7 mouse cellular contexts compared by ENCODE assay signal in the genomic region with DNA sequence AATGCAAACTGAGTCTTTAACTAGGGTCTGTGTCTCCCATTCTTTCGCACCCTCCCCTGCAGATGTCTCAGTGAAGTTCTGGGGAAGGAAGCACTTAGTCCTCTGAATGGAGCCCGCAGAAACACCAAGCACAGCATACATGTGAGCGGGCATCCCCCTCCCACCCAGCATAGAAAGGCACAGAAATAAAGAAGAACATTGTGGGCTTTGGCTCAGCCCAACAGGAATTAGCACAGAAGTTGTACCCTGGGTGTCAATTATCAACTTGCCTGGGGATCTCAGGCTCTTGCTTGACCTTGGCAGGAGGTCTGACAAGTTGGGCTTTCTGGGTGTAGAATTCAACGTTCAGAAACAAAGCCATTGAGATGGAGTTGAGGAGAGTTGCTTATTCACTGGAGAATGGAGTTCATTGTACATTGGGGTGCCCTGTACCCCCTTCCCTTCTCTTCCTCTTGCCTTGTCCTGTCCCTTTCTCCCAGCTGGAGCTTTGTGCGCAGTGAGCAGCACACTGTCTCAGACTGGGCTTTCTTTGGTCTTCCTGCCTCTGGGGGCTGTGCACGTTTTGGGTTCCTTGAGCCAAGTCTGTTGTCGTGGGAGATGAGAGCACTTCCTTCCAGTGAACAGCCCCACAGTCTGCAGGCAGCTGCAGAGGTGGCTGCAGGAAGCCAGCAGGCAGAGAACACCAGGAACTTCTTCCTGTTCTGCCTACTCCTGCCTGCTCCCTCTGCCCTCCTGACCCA.
DNase-seq lines count a peak whose midpoint lies in the region; ATAC-seq lines count a peak whose summit lies in the region.

No protein-coding gene starts in this region.

- DNase-seq in lung, adult 18-20 months: no peak
- peak; percentile 41 to 67 for DNase-seq in frontal cortex, postnatal 14 days (ENCODE audit: low spot score in 2 of 2)
- DNase-seq in right cerebral cortex, adult 2 months (ENCODE audit: low spot score in 2 of 2): peak; percentile 55 to 57
- DNase-seq in B cell, adult 2 months: no peak

- H3K4me3 ChIP-seq in lung, embryonic 16.5 days (ENCODE audit: low read length): no peak overlapping the region
- no peak overlapping the region for H3K4me3 ChIP-seq in intestine, embryonic 16.5 days (ENCODE audit: low read length)
- no peak overlapping the region for H3K4me3 ChIP-seq in limb, embryonic 12.5 days (replicated peaks)

- no peaks in the 10 kb centered on the region for H3K9me3 ChIP-seq in lung, embryonic 16.5 days (ENCODE audit: control insufficient read depth, low read length)
- H3K9me3 ChIP-seq in intestine, embryonic 16.5 days (ENCODE audit: control insufficient read depth, low read length): no peaks in the 10 kb centered on the region
- no peaks in the 10 kb centered on the region for H3K9me3 ChIP-seq in limb, embryonic 12.5 days

- H3K27ac ChIP-seq in lung, embryonic 16.5 days (ENCODE audit: low read length): peak overlapping the region; percentile 25
- H3K27ac ChIP-seq in intestine, embryonic 16.5 days (ENCODE audit: low read length): peak overlapping the region; percentile 26; the same call in 1 of the 2 replicates
- 0 out of 2 replicates have a peak overlapping the region, but pooled peaks have one; percentile 17 for H3K27ac ChIP-seq in limb, embryonic 12.5 days

- ATAC-seq in lung, embryonic 16.5 days (ENCODE audit: low read depth): peak; percentile 89
- peak; percentile 52 for ATAC-seq in intestine, embryonic 16.5 days
- ATAC-seq in limb, embryonic 12.5 days (ENCODE audit: insufficient number of reproducible peaks, insufficient read depth, low FRiP score, low TSS enrichment, low read depth): no peak

- H3K27me3 ChIP-seq in lung, embryonic 16.5 days (ENCODE audit: control insufficient read depth, insufficient read depth, low read depth, low read length): no peaks in the 10 kb centered on the region
- no peaks in the 10 kb centered on the region for H3K27me3 ChIP-seq in intestine, embryonic 16.5 days (replicated peaks; ENCODE audit: control insufficient read depth, insufficient read depth, low read length)
- H3K27me3 ChIP-seq in limb, embryonic 12.5 days: no peaks in the 10 kb centered on the region

- no peak overlapping the region for H3K4me2 ChIP-seq in lung, embryonic 16.5 days (ENCODE audit: low read depth, low read length)
- no peak overlapping the region for H3K4me2 ChIP-seq in intestine, embryonic 16.5 days (ENCODE audit: low read depth, low read length)
- no peak overlapping the region for H3K4me2 ChIP-seq in limb, embryonic 12.5 days

- H3K4me1 ChIP-seq in lung, embryonic 16.5 days (replicated peaks; ENCODE audit: control insufficient read depth, insufficient read depth, low read length): peaks cover 6% of the 10 kb centered on the region
- no peaks in the 10 kb centered on the region for H3K4me1 ChIP-seq in intestine, embryonic 16.5 days (ENCODE audit: control insufficient read depth, insufficient read depth, low read length)
- peaks cover 11% of the 10 kb centered on the region; the same call in 1 of the 2 replicates for H3K4me1 ChIP-seq in limb, embryonic 12.5 days (replicated peaks)

- H3K36me3 ChIP-seq in lung, embryonic 16.5 days (ENCODE audit: control insufficient read depth, insufficient read depth, low read length): no peaks in the 10 kb centered on the region
- H3K36me3 ChIP-seq in intestine, embryonic 16.5 days (ENCODE audit: control insufficient read depth, insufficient read depth, low read length): no peaks in the 10 kb centered on the region
- H3K36me3 ChIP-seq in limb, embryonic 12.5 days: no peaks in the 10 kb centered on the region

- WGBS in lung, embryonic 16.5 days: 46% methylated on average over 7 of the region's 7 CpGs
- 56% methylated on average over 7 of the region's 7 CpGs for WGBS in intestine, embryonic 16.5 days
- 61% methylated on average over 7 of the region's 7 CpGs for WGBS in limb, embryonic 12.5 days

- H3K9ac ChIP-seq in lung, embryonic 16.5 days (ENCODE audit: low read length): no peak overlapping the region
- H3K9ac ChIP-seq in intestine, embryonic 16.5 days (ENCODE audit: low read depth, low read length): no peak overlapping the region
- H3K9ac ChIP-seq in limb, embryonic 12.5 days (replicated peaks): no peak overlapping the region

Comparison
In these comparisons a context has a peak if more than half of its experiments do, and no peak if none do; other contexts are left out.
1. DNase-seq: peak in frontal cortex, postnatal 14 days (2 of 2) and right cerebral cortex, adult 2 months (2 of 2); none in lung, adult 18-20 months (0 of 2) and B cell, adult 2 months (0 of 2).
2. Peak in every context shown above with its lines, with median percentiles within 50 percentile points of each other: H3K27ac ChIP-seq.